Mouse (Mus musculus): ENCODE results near the gene Cdc42se2. TPM values are rescaled to one million over a fixed set of nuclear protein-coding genes. Genes with fewer than 3 reads are reported as not detected.

The Cdc42se2 gene
- total and polyA plus RNA-seq, 3 experiments: 97.4 to 227 (median 99.1) TPM

DNA sequence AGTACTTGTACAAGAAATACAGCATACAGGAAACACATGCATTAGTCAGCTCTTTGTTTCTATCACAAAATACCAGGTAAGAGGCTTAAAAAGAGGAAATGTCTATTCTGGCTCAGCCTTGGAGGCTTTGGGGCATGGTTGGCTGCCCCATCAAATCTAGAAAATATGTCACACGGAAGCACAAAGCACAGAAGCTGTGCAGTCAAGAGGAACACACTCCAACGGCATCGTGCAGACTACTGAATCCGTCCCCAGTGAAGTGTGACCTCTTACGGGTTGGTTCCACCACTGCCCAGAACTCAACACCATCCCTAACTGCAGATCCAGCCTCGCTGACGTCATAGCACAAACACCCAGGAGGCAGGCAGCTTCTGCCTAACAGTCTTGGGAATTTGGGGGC, 53.9 kb downstream of the Cdc42se2 start (continued):
- peak; percentile 77 for TF ChIP-seq JUND (conservative IDR thresholded peaks at IDR 0.05; ENCODE audit: low read depth, low read length)
- peak; percentile 82; the same call in 1 of the 2 replicates for TF ChIP-seq RCOR1 (conservative IDR thresholded peaks at IDR 0.05; ENCODE audit: low read depth, low read length)
- no peak for TF ChIP-seq POLR2AphosphoS2 (IDR thresholded peaks at IDR 0.05; ENCODE audit: low read depth, low read length)
- TF ChIP-seq BHLHE40 (IDR thresholded peaks at IDR 0.05; ENCODE audit: low read depth, low read length): peak; percentile 87
- TF ChIP-seq SMC3 (IDR thresholded peaks at IDR 0.05; ENCODE audit: low read depth, low read length): peak; percentile 33; the same call in 1 of the 2 replicates
- TF ChIP-seq MEF2A (IDR thresholded peaks at IDR 0.05; ENCODE audit: borderline replicate concordance, low read depth, low read length): peak; percentile 94
- TF ChIP-seq KAT2A (IDR thresholded peaks at IDR 0.05; ENCODE audit: insufficient replicate concordance, low read length): peak; percentile 62; the same call in 1 of the 2 replicates
- peak; percentile 8; the same call in 1 of the 2 replicates for TF ChIP-seq RAD21 (IDR thresholded peaks at IDR 0.05; ENCODE audit: low read depth, low read length)
- no peak for TF ChIP-seq GABPA (IDR thresholded peaks at IDR 0.05; ENCODE audit: insufficient replicate concordance, low read depth, low read length)
- peak; percentile 87 for TF ChIP-seq IRF4 (IDR thresholded peaks at IDR 0.05; ENCODE audit: low read depth, low read length)
- TF ChIP-seq MXI1 (IDR thresholded peaks at IDR 0.05; ENCODE audit: low read depth, low read length): peak; percentile 74; the same call in 1 of the 2 replicates
- TF ChIP-seq E2F4 (IDR thresholded peaks at IDR 0.05; ENCODE audit: insufficient replicate concordance, low read depth, low read length): no peak
- TF ChIP-seq CHD2 (IDR thresholded peaks at IDR 0.05; ENCODE audit: low read length): peak; percentile 83
- TF ChIP-seq CHD1 (IDR thresholded peaks at IDR 0.05; ENCODE audit: low read depth, low read length): no peak
- peak; percentile 65 for TF ChIP-seq HCFC1 (IDR thresholded peaks at IDR 0.05; ENCODE audit: low read depth, low read length)
- peak; percentile 67 for TF ChIP-seq MAFK (IDR thresholded peaks at IDR 0.05; ENCODE audit: insufficient replicate concordance, low read length)
- TF ChIP-seq ZC3H11A (IDR thresholded peaks at IDR 0.05; ENCODE audit: low read depth, low read length): no peak
- peak; percentile 97 for TF ChIP-seq ETS1 (conservative IDR thresholded peaks at IDR 0.05; ENCODE audit: low read depth, low read length)
- peak; percentile 18; the same call in 1 of the 2 replicates for TF ChIP-seq ZNF384 (IDR thresholded peaks at IDR 0.05; ENCODE audit: low read depth, low read length)
- TF ChIP-seq EP300 (IDR thresholded peaks at IDR 0.05; ENCODE audit: low read length): peak; percentile 97

DNA sequence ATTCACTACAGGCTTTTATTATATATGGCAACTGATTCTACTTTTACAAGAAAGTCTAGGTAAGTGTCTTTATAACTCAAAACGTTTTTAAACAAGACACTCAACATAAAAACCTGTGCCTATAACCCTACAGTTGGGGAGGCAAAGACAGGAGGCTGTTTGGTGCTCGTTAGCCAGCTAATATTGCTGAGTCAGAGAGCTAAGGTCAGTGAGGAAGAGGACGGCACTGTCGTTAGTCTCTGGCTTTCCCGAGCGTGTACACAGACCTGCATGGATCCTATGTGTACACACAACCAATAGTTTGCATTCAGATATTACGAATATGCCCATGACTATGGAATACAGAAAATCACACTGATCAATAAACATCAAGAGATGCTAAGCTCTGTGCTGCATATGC, 56.1 kb downstream of the Cdc42se2 start:
- H3K9ac ChIP-seq (ENCODE audit: insufficient read depth, low read depth): no peak overlapping the region
- no peak for DNase-seq (ENCODE audit: extremely low read depth)
- H3K27me3 ChIP-seq (replicated peaks): no peaks in the 10 kb centered on the region
- peaks cover 39 to 95% of the 10 kb centered on the region in 2 experiments for H3K4me1 ChIP-seq (ENCODE audit: control insufficient read depth in 1 of 2, insufficient read depth in 2 of 2)
- no peak overlapping the region for H3K4me3 ChIP-seq (replicated peaks in 1 of 3; ENCODE audit: low read depth in 2 of 3, low read length in 2 of 3, poor library complexity in 1 of 3)
- TF ChIP-seq UBTF (IDR thresholded peaks at IDR 0.05; ENCODE audit: low read depth, low read length): no peak
- TF ChIP-seq USF2 (conservative IDR thresholded peaks at IDR 0.05; ENCODE audit: low read depth, low read length): no peak
- TF ChIP-seq MAFK (IDR thresholded peaks at IDR 0.05; ENCODE audit: insufficient replicate concordance, low read length): 0 out of 2 replicates have a peak, but pooled peaks have one; percentile 30
- peaks cover 34% of the 10 kb centered on the region for H3K79me2 ChIP-seq (replicated peaks; ENCODE audit: control insufficient read depth, extremely low read depth, insufficient read depth, poor library complexity, severe bottlenecking)
- H3K9me3 ChIP-seq (replicated peaks; ENCODE audit: low read length): peaks cover 5% of the 10 kb centered on the region
- in situ Hi-C loops (cut with MboI; ENCODE audit: low pct_ligation_motif_present, low pct_unique_long_range_greater_than_20kb, low sequenced_read_pairs): no loop called here
- no peak overlapping the region for H3K4me2 ChIP-seq (ENCODE audit: insufficient read depth, low read depth, poor library complexity, severe bottlenecking)
- peaks cover 21 to 56% of the 10 kb centered on the region in 2 experiments for H3K36me3 ChIP-seq (replicated peaks in 1 of 2; ENCODE audit: control insufficient read depth in 1 of 2, insufficient read depth in 1 of 2, low read length in 1 of 2)
- H3K27ac ChIP-seq (ENCODE audit: insufficient read depth, low read depth): no peak overlapping the region; the same call in 1 of the 2 replicates
- dilution Hi-C loops (cut with MboI; ENCODE audit: extremely low pct_ligation_motif_present, extremely low pct_unique_long_range_greater_than_20kb, low sequenced_read_pairs): no loop called here
